Mouse (Mus musculus): ENCODE measurements around the gene Ccr2.
"Not testable (repeated sequence)": the region's sequence is repeated elsewhere in the genome, so short reads cannot be mapped to it uniquely, and the experiment has no call there.

DNA sequence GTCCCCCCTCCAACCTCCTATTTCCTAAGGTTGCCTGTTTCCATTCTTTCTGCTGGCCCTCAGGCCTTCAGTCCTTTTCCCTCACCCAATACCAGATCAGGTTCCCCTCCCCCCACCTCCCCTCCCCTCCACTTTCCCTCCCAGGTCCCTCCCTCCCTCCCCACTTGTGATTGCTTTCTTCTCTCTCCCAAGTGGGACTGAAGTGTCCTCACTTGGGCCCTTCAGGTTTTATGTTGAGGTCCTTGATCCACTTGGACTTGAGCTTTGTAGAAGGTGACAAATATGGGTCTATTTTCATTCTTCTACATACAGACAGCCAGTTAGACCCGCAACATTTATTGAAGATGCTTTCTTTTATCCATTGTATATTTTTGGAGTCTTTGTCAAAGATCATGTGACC is 33.2 kb downstream of the Ccr2 start:
- TF ChIP-seq CTCF (IDR thresholded peaks at IDR 0.05; ENCODE audit: extremely low read depth, insufficient read length, insufficient replicate concordance, low read depth, low read length); POLR2A (IDR thresholded peaks at IDR 0.05; ENCODE audit: low read depth, low read length): not testable (repeated sequence)

All from small intestine, adult 2 months (tissue).